Mouse (Mus musculus): ENCODE measurements at regions not wholly inside any gene's neighbourhood (a gene's known extent, or its start where the extent isn't known, plus 50 kb on each side); places are given as distances from the start of the nearest gene placed in this dataset.

DNA sequence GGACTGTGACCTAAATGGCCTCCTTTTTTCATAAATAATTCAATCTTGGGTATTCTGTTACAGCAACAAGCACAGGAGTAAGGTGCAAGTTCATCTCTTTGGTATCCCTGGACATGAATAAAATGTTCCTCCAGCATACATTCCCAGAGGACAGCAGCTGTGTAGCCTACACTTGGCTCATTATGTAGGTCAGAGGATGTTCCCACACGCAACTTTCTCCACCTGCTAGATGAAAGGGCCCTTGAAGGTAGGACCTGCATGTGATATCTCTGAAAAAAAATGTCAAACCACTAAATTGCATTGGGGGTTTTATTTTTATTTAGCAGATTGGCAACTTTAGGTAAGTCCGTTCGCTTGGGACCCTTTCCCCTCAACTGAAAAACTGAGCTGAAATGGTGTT lies 218.2 kb upstream of the Elac2 start:
- Histone ChIP-seq H3K4me3 (ENCODE audit: insufficient read depth, low read depth, low read length) (no peak overlapping the region), H3K27me3 (ENCODE audit: control insufficient read depth, insufficient read depth, low read length) (no peaks in the 10 kb centered on the region), H3K4me1 (ENCODE audit: control insufficient read depth, insufficient read depth, low read length) (no peaks in the 10 kb centered on the region), H3K9ac (ENCODE audit: low read depth, low read length) (no peak overlapping the region), H3K79me2 (ENCODE audit: control insufficient read depth, insufficient read depth, low read length) (no peaks in the 10 kb centered on the region), H3K36me3 (ENCODE audit: control insufficient read depth, insufficient read depth, low read length) (no peaks in the 10 kb centered on the region), H3K27ac (replicated peaks; ENCODE audit: insufficient read depth, low read depth, low read length) (no peak overlapping the region)
- 96% methylated on average over 3 of the region's 3 CpGs for WGBS
- TF ChIP-seq CTCF (IDR thresholded peaks at IDR 0.05; ENCODE audit: low read depth, low read length): no peak
- no peak for TF ChIP-seq POLR2A (IDR thresholded peaks at IDR 0.05; ENCODE audit: extremely low read depth, insufficient read depth, low read length)
- DNase-seq (ENCODE audit: extremely low read depth, low read depth, low spot score): no peak

- Histone ChIP-seq H3K79me2 (ENCODE audit: control insufficient read depth, insufficient read depth, low read length) (no peaks in the 10 kb centered on the region), H3K9ac (ENCODE audit: low read depth, low read length) (no peak overlapping the region), H3K4me1 (ENCODE audit: control insufficient read depth, insufficient read depth, low read length) (no peaks in the 10 kb centered on the region), H3K4me3 (ENCODE audit: insufficient read depth, low read depth, low read length) (no peak overlapping the region), H3K36me3 (ENCODE audit: control insufficient read depth, insufficient read depth, low read length) (no peaks in the 10 kb centered on the region), H3K27me3 (ENCODE audit: control insufficient read depth, insufficient read depth, low read length) (no peaks in the 10 kb centered on the region), H3K27ac (replicated peaks; ENCODE audit: insufficient read depth, low read depth, low read length) (no peak overlapping the region)
- TF ChIP-seq POLR2A (IDR thresholded peaks at IDR 0.05; ENCODE audit: extremely low read depth, insufficient read depth, low read length): no peak
- no peak for TF ChIP-seq CTCF (IDR thresholded peaks at IDR 0.05; ENCODE audit: low read depth, low read length)
- DNase-seq (ENCODE audit: extremely low read depth, low read depth, low spot score): no peak
- WGBS: 70% methylated on average over 3 of the region's 3 CpGs
Observed at GRCm38 (mm10) chr11:64762755-64763154, 216.1 kb upstream of the Elac2 start.

DNA sequence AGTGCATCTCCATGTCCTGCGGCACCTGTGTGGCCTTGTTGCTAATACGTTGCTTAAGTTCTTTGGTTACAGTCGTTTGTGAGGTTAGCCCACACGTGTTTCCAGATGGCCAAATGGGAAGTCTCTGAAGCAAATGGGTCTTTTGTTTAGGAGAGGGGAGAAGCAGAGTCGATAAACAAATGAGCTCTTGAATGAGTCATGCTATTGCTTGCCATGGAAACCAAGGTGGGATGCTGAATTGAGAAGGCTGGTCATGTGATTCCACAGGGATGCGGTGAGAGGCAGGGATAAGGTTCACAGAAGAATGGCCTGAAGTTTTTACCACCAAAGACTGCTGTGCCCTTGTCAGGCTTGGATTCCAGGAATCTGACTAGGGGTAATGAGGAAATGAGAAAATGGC lies 214.8 kb upstream of the Elac2 start:
- 78% methylated on average over 6 of the region's 6 CpGs for WGBS

DNA sequence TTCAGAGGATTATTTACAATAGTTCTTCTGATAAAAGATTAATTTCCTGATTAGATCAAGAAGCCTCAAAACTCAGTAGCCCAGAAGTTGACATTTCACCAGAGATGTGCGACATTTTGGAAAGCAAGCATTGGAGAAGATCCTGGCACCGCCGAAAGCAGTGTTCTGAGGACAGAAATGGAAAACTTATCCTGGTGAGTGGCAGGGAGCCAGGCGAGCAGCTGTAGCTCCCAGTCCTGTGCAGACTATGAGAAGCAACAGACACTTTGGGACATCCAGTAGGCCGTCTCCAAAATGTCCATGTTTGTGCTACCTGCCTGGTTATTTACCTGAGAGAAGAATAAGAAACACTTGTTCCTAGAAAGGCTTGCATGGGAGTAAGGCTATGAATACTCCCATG lies 202.1 kb upstream of the Elac2 start:
- WGBS: 75% methylated on average over 5 of the region's 5 CpGs
- Histone ChIP-seq H3K9ac (ENCODE audit: low read depth, low read length) (no peak overlapping the region), H3K79me2 (ENCODE audit: control insufficient read depth, insufficient read depth, low read length) (no peaks in the 10 kb centered on the region), H3K27ac (replicated peaks; ENCODE audit: insufficient read depth, low read depth, low read length) (no peak overlapping the region), H3K4me3 (ENCODE audit: insufficient read depth, low read depth, low read length) (no peak overlapping the region), H3K27me3 (ENCODE audit: control insufficient read depth, insufficient read depth, low read length) (no peaks in the 10 kb centered on the region), H3K4me1 (ENCODE audit: control insufficient read depth, insufficient read depth, low read length) (no peaks in the 10 kb centered on the region), H3K36me3 (ENCODE audit: control insufficient read depth, insufficient read depth, low read length) (no peaks in the 10 kb centered on the region)
- DNase-seq (ENCODE audit: extremely low read depth, low read depth, low spot score): no peak
- no peak for TF ChIP-seq CTCF (IDR thresholded peaks at IDR 0.05; ENCODE audit: low read depth, low read length)
- no peak for TF ChIP-seq POLR2A (IDR thresholded peaks at IDR 0.05; ENCODE audit: extremely low read depth, insufficient read depth, low read length)

More for the DNA sequence above, 214.8 kb upstream of the Elac2 start:
- no peak for TF ChIP-seq CTCF (IDR thresholded peaks at IDR 0.05; ENCODE audit: low read depth, low read length)
- TF ChIP-seq POLR2A (IDR thresholded peaks at IDR 0.05; ENCODE audit: extremely low read depth, insufficient read depth, low read length): no peak
- Histone ChIP-seq H3K9ac (ENCODE audit: low read depth, low read length) (no peak overlapping the region), H3K27me3 (ENCODE audit: control insufficient read depth, insufficient read depth, low read length) (no peaks in the 10 kb centered on the region), H3K4me1 (ENCODE audit: control insufficient read depth, insufficient read depth, low read length) (no peaks in the 10 kb centered on the region), H3K79me2 (ENCODE audit: control insufficient read depth, insufficient read depth, low read length) (no peaks in the 10 kb centered on the region), H3K36me3 (ENCODE audit: control insufficient read depth, insufficient read depth, low read length) (no peaks in the 10 kb centered on the region), H3K4me3 (ENCODE audit: insufficient read depth, low read depth, low read length) (no peak overlapping the region), H3K27ac (replicated peaks; ENCODE audit: insufficient read depth, low read depth, low read length) (no peak overlapping the region)
- DNase-seq (ENCODE audit: extremely low read depth, low read depth, low spot score): no peak

GRCm38 (mm10) chr11:64800246-64801121 lies 178.4 kb upstream of the Elac2 start:
- WGBS: 71% methylated on average over 21 of the region's 21 CpGs
- Histone ChIP-seq H3K27me3 (ENCODE audit: control insufficient read depth, insufficient read depth, low read length) (no peaks in the 10 kb centered on the region), H3K36me3 (ENCODE audit: control insufficient read depth, insufficient read depth, low read length) (no peaks in the 10 kb centered on the region), H3K27ac (replicated peaks; ENCODE audit: insufficient read depth, low read depth, low read length) (no peak overlapping the region), H3K79me2 (ENCODE audit: control insufficient read depth, insufficient read depth, low read length) (no peaks in the 10 kb centered on the region), H3K4me3 (ENCODE audit: insufficient read depth, low read depth, low read length) (no peak overlapping the region), H3K9ac (ENCODE audit: low read depth, low read length) (no peak overlapping the region), H3K4me1 (ENCODE audit: control insufficient read depth, insufficient read depth, low read length) (no peaks in the 10 kb centered on the region)
- no peak for DNase-seq (ENCODE audit: extremely low read depth, low read depth, low spot score)
- TF ChIP-seq POLR2A (IDR thresholded peaks at IDR 0.05; ENCODE audit: extremely low read depth, insufficient read depth, low read length) (no peak), CTCF (IDR thresholded peaks at IDR 0.05; ENCODE audit: low read depth, low read length) (no peak)

DNA sequence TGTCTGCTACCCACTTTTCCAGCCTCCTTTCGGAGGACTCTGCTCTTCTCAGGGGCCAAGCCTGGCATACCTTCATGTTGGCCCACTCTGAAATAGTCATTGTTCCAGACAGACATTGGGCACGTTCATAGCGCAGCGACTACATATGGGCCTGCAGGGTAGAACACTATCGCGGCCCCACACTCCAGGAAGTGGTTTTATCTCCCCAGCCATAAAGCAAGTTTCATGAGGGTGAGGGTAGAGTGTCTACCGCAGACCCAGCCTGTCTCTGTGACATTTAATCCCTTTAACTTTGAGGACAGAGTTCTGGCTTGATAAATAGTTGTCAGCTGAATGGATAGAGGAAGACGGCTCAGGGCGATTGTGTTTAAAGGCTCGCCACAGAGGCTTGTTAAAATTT lies 177.5 kb upstream of the Elac2 start:
- no peak overlapping the region for H3K9ac ChIP-seq (ENCODE audit: low read depth, low read length)
- WGBS: 70% methylated on average over 10 of the region's 10 CpGs
- no peaks in the 10 kb centered on the region for H3K79me2 ChIP-seq (ENCODE audit: control insufficient read depth, insufficient read depth, low read length)
- H3K4me3 ChIP-seq (ENCODE audit: insufficient read depth, low read depth, low read length): no peak overlapping the region
- TF ChIP-seq POLR2A (IDR thresholded peaks at IDR 0.05; ENCODE audit: extremely low read depth, insufficient read depth, low read length) (no peak), CTCF (IDR thresholded peaks at IDR 0.05; ENCODE audit: low read depth, low read length) (no peak)
- H3K27ac ChIP-seq (replicated peaks; ENCODE audit: insufficient read depth, low read depth, low read length): no peak overlapping the region
- no peak for DNase-seq (ENCODE audit: extremely low read depth, low read depth, low spot score)
- H3K27me3 ChIP-seq (ENCODE audit: control insufficient read depth, insufficient read depth, low read length): no peaks in the 10 kb centered on the region
- H3K36me3 ChIP-seq (ENCODE audit: control insufficient read depth, insufficient read depth, low read length): no peaks in the 10 kb centered on the region
- no peaks in the 10 kb centered on the region for H3K4me1 ChIP-seq (ENCODE audit: control insufficient read depth, insufficient read depth, low read length)
